Mouse (Mus musculus): ENCODE data around the gene Hoxa9. TPM values are rescaled to one million over a fixed set of nuclear protein-coding genes. Genes with fewer than 3 reads are reported as not detected.

Hoxa9 gene
- polyA plus RNA-seq, 1 experiment from 2014 or later: 77.4 TPM

DNA sequence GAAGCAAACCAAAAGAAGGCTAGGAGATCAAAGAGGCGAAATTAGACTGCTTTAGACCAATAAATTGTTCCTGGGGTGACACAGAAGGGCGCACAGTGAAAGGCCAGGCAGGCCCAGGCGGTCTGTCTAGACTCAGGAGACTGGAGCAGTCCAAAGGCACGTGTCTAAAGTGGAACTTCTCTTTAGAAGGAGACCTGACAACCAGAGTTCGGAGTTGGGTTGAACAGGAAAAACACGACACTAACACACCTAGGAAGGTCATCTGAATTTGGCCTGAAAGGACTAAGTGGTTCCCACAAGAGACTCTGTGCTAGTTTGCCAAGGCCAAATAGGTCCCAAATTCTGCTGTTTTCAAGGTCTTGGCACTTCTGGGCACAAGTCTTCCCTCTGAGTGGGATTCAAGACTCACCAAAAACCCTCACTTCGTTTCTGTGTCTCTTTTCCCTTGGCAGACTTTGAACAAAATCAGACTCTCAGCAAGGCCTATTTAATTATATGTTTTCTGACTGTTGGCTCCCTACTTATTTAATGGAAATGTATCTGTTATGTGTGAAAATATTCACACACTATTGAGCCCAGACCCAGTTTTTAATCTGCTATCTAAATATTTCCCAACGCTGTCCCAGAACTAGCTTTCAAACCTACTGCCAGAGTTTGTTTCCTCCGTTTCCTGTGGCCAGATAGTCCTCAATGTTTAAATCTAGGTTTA is 11.5 kb downstream of the Hoxa9 start:
- peak overlapping the region; percentile 89 for H3K4me3 ChIP-seq (replicated peaks)
- WGBS: 23% methylated on average over 9 of the region's 9 CpGs
- H3K9me3 ChIP-seq: no peaks in the 10 kb centered on the region
- ATAC-seq (ENCODE audit: insufficient number of reproducible peaks, insufficient read depth, low FRiP score, low TSS enrichment, low read depth): no peak
- H3K27ac ChIP-seq: peak overlapping the region; percentile 99
- peak overlapping the region; percentile 100 for H3K9ac ChIP-seq (replicated peaks)
- peaks cover 60% of the 10 kb centered on the region for H3K4me1 ChIP-seq (replicated peaks)
- peaks cover 6% of the 10 kb centered on the region for H3K27me3 ChIP-seq
- H3K36me3 ChIP-seq: peaks cover 8% of the 10 kb centered on the region
- peak overlapping the region; percentile 96 for H3K4me2 ChIP-seq

DNA sequence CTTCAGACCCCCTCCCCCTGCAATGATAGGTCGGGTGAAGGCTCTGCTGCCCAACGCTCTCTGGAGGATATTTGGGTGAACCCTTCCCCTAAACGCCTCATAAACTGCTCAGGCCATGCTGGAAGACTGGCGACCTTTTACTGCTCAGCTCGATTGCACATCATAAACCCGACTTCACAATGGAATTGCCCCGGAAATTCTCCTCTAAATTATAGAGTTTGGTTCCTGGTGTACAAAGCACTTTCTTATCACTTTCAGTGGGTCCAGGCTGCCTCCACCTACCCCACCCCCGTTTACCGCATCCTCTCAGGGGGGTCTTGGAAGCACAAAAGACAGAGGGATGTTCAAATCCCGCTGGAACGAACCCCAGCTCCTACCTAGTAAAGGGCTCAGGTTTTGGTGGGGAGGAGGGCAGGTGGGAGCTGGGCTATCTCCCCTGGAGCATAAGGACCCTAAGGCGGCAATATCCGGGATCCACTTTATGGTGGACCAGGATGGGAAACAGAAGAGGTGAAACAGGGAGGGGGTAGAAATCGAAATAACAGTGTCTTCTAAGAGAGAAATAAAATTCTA is 12.2 kb downstream of the Hoxa9 start:
- Histone ChIP-seq H3K27me3 (peaks cover 6% of the 10 kb centered on the region), H3K4me2 (peak overlapping the region; percentile 96), H3K9me3 (no peaks in the 10 kb centered on the region), H3K36me3 (peaks cover 1% of the 10 kb centered on the region; the same call in 1 of the 2 replicates), H3K27ac (peak overlapping the region; percentile 99), H3K4me1 (replicated peaks) (peaks cover 65% of the 10 kb centered on the region), H3K4me3 (replicated peaks) (peak overlapping the region; percentile 89), H3K9ac (replicated peaks) (peak overlapping the region; percentile 94)
- 5% methylated on average over 14 of the region's 14 CpGs for WGBS
- no peak for ATAC-seq (ENCODE audit: insufficient number of reproducible peaks, insufficient read depth, low FRiP score, low TSS enrichment, low read depth)

DNA sequence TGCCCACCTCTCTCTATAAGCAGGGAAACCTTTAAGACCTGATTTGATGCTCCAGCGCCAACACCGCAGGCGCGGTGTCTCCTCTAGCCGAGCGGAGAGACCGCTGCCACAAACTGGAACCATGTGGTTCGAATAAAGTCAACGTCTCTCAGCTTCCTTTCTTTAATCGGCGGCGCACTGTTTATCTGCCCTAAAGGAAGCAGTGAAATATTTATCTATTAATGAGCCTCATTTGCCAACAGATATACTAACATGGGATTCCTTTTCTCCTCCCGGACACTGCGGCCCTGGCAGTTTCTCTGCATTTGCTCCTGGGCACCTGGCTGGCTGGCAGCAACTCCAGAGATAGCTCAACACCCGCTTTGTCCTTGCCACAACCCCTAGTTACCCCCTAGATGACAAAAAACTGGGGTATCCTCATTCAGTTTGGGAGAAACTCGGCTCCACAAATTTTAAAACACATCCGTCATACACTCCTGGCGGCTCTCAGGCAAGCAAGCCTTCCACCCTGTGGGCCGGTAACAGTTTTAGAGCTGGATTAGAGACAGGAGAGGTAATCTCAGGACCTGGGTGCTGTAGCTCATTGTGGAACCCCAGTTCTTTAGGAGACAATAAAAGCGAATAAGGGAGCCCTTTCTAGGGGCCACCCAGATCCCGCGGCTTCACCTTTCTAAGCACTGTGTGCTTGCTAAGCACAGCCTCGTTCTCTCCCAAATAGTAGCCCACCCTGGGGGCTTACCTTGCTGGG is 12.8 kb downstream of the Hoxa9 start:
- 3% methylated on average over 23 of the region's 23 CpGs for WGBS
- Histone ChIP-seq H3K27ac (peak overlapping the region; percentile 99), H3K36me3 (no peaks in the 10 kb centered on the region), H3K27me3 (peaks cover 6% of the 10 kb centered on the region), H3K4me3 (replicated peaks) (peak overlapping the region; percentile 89), H3K9me3 (no peaks in the 10 kb centered on the region), H3K4me2 (peak overlapping the region; percentile 96), H3K4me1 (replicated peaks) (peaks cover 65% of the 10 kb centered on the region), H3K9ac (replicated peaks) (peak overlapping the region; percentile 94)
- no peak for ATAC-seq (ENCODE audit: insufficient number of reproducible peaks, insufficient read depth, low FRiP score, low TSS enrichment, low read depth)

DNA sequence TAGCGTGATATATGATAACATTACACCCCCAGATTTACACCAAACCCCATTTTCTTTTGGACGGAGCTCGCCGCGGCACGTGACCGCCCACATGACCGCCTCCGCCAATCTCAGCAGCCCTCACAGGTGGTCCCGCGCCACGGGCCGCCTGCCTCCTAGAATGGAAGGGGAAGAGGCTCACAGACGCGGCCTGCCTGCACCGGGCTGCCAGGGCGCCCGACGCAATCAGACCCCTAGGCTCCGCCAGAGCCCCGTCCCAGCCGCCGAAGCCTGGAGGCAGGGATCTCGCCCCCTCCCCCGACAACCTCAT is 13.5 kb downstream of the Hoxa9 start:
- peaks cover 6% of the 10 kb centered on the region for H3K27me3 ChIP-seq
- H3K36me3 ChIP-seq: no peaks in the 10 kb centered on the region
- peak overlapping the region; percentile 96 for H3K4me2 ChIP-seq
- H3K4me1 ChIP-seq (replicated peaks): peaks cover 68% of the 10 kb centered on the region
- peak overlapping the region; percentile 94 for H3K9ac ChIP-seq (replicated peaks)
- H3K9me3 ChIP-seq: no peaks in the 10 kb centered on the region
- peak; percentile 48; the same call in 1 of the 2 replicates for ATAC-seq (ENCODE audit: insufficient number of reproducible peaks, insufficient read depth, low FRiP score, low TSS enrichment, low read depth)
- peak overlapping the region; percentile 89 for H3K4me3 ChIP-seq (replicated peaks)
- under 1% methylated on average over 25 of the region's 25 CpGs for WGBS
- peak overlapping the region; percentile 99 for H3K27ac ChIP-seq

DNA sequence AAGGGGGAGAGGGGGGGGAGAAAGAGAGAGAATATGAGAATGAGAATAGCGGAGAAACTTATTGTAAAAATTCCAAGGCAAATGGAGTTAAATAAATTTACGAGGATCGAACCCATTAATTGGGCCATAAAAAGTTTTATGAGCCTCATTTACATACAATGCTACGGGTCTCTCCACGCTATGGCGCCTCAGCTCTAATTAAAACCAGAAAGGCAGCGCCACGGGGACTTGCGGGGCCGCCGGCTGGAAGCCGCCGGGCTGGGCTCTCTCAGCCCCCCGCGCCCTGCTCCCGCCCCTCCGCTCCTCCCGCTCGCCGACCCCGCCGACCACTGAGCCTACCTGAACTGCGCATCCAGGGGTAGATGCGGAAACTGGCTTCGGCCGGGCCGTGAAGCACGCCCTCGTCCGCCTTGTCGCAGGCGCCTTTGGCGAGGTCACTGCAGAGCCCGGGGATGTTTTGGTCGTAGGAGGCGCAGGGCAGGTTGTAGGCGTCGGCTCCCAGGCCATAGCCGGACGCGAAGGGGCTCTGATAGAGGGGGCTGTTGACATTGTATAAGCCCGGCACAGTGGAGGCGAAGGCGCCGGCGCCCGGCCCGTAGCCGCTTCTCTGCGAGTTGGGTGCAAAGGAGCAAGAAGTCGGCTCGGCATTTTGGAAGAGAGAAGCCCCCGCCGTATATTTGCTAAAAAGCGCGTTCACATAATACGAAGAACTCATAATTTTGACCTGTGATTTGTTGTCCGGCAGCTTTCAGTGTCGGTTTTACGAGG is 14.0 kb downstream of the Hoxa9 start:
- peak overlapping the region; percentile 96 for H3K4me2 ChIP-seq
- H3K9ac ChIP-seq (replicated peaks): peak overlapping the region; percentile 94
- peak overlapping the region; percentile 89 for H3K4me3 ChIP-seq (replicated peaks)
- H3K36me3 ChIP-seq: no peaks in the 10 kb centered on the region
- no peaks in the 10 kb centered on the region for H3K9me3 ChIP-seq
- H3K27me3 ChIP-seq: peaks cover 6% of the 10 kb centered on the region
- no peak for ATAC-seq (ENCODE audit: insufficient number of reproducible peaks, insufficient read depth, low FRiP score, low TSS enrichment, low read depth)
- WGBS: under 1% methylated on average over 60 of the region's 60 CpGs
- peaks cover 68% of the 10 kb centered on the region for H3K4me1 ChIP-seq (replicated peaks)
- peak overlapping the region; percentile 99 for H3K27ac ChIP-seq

DNA sequence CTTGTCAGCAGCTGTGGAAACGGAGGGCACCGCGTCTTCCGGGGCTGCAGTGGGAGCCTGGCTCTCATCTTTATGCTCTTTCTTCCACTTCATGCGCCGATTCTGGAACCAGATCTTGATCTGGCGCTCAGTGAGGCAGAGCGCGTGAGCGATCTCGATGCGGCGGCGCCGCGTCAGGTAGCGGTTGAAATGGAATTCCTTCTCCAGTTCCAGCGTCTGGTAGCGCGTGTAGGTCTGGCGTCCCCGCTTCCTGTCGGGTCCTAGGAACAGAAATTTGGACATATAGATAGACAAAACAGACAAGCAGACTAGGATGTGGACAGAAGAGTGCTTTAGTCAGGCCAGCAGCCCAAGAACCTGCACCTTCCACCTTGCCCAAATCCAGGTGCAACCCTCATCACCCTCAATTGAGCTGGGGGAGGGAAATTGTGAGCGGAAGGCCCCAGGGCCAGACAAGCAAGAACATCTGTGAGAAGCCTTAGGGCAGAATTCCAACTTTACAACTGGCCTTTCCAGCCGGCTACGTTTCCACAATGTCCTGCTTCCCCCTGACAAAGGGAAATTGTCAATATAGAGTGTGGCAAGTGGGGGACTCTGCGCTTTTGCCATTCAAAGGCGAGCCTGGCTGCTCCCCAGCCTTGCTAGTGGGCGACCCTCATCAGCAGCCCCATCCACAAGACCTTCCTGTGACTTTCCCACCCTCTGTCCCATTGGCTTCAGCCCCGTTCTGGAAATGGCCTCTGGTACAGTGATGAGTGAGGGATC is 14.9 kb downstream of the Hoxa9 start:
- Histone ChIP-seq H3K27me3 (peaks cover 6% of the 10 kb centered on the region), H3K9ac (replicated peaks) (peak overlapping the region; percentile 94), H3K4me1 (replicated peaks) (peaks cover 67% of the 10 kb centered on the region), H3K27ac (peak overlapping the region; percentile 99), H3K4me2 (peak overlapping the region; percentile 96), H3K4me3 (replicated peaks) (peak overlapping the region; percentile 89), H3K36me3 (no peaks in the 10 kb centered on the region), H3K9me3 (no peaks in the 10 kb centered on the region)
- 1% methylated on average over 30 of the region's 30 CpGs for WGBS
- ATAC-seq (ENCODE audit: insufficient number of reproducible peaks, insufficient read depth, low FRiP score, low TSS enrichment, low read depth): no peak

DNA sequence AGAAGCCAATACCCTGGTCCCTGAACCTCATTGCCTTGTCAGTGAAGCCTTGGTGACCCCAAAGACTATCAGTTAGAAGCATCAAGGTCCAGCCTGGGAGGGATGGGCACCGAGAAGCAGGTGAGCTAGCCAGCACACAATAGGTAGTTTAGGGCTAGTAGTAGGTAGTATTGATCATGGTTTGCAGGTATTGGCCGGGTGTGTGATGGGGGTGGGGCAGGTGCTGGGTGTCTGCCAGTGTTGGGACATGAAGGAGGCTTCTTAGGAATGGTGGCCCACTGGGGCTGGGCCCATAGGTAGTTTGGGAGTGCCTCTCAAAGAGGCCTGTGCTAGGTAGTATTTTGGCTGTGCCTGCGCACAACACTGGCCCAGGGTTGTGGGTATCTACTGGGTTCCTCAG is 15.8 kb downstream of the Hoxa9 start:
- H3K4me2 ChIP-seq: peak overlapping the region; percentile 96
- 0 out of 2 replicates have a peak overlapping the region, but pooled peaks have one; percentile 14 for H3K9ac ChIP-seq (replicated peaks)
- 33% methylated on average over 3 of the region's 3 CpGs for WGBS
- H3K27ac ChIP-seq: no peak overlapping the region
- ATAC-seq (ENCODE audit: insufficient number of reproducible peaks, insufficient read depth, low FRiP score, low TSS enrichment, low read depth): no peak
- H3K4me1 ChIP-seq (replicated peaks): peaks cover 65% of the 10 kb centered on the region
- no peaks in the 10 kb centered on the region for H3K36me3 ChIP-seq
- no peaks in the 10 kb centered on the region for H3K9me3 ChIP-seq
- peak overlapping the region; percentile 89 for H3K4me3 ChIP-seq (replicated peaks)
- peaks cover 6% of the 10 kb centered on the region for H3K27me3 ChIP-seq

DNA sequence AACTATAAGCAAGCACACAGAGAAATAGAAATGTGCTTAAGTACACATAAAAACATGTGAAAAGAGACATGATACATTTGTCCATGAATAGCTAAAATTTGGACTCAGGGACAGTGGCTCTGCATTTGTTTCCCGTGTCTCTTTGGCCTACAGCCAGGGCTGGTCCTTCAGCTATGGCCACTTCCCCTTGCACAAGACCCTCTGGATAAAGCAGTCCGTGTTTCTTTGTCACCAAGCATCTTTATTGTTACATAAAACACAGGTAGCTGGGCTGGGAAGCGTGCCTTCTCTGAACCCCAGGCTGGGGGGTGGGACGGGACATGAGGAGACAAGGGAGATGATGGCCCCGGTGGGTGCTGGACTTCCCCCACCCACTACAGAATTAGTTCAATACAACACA is 16.6 kb downstream of the Hoxa9 start:
- Histone ChIP-seq H3K36me3 (no peaks in the 10 kb centered on the region), H3K9ac (replicated peaks) (no peak overlapping the region; the same call in 1 of the 2 replicates), H3K4me1 (replicated peaks) (peaks cover 66% of the 10 kb centered on the region), H3K4me2 (peak overlapping the region; percentile 96), H3K27ac (no peak overlapping the region), H3K9me3 (no peaks in the 10 kb centered on the region), H3K4me3 (replicated peaks) (0 out of 2 replicates have a peak overlapping the region, but pooled peaks have one; percentile 79), H3K27me3 (peaks cover 13% of the 10 kb centered on the region)
- 26% methylated on average over 5 of the region's 5 CpGs for WGBS
- no peak for ATAC-seq (ENCODE audit: insufficient number of reproducible peaks, insufficient read depth, low FRiP score, low TSS enrichment, low read depth)

DNA sequence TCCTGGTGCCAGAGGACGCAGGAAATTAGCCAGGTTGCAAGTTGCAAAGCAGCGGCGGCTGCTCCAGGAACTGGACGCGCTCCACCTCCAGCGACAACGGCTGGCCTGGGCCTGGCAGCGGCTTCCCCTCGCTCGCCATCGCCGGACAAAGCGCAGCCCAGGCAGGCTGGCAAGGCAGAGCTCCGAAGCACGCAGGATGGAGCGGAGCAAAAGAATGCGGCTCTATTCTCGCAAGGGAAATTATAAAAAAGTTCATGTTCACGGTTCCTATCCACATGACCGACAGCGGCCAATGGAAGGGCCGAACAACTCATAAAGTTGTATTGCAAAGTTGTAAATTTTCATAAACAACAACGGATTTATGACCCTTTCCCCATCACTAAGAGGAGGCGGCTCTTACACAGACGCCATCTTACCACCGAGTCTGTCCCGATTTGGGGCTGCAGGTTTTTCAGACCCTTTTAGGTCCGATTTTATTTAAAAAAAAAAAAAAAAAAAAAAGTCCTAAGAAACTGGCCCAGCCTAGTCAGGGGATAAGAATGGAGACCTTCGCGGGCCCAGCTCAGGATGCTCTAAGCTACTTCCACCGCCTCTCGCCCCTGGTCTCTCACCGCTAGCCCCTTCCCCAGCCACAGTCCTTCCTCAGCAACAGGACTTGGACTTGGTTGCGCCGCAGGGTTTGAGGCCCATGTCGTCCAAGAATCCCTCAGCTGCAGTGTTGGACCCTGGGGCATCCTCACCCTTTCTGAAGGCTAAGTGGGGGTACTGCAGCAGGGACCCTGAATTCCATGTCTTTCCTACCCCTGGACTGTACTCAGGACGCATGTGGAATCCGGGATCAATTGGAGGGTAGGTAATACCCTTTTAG is 17.5 kb downstream of the Hoxa9 start, which contains the start of the genes Hoxa3 and Gm28308:
TSS of gene Hoxa3 (minus strand) at position 218 of the 868 bp plus-strand sequence.
TSS of gene Gm28308 (minus strand) at position 221 of the 868 bp plus-strand sequence.
- Histone ChIP-seq H3K27me3 (peaks cover 16% of the 10 kb centered on the region), H3K4me2 (peak within 1 kb of the TSS; percentile 96), H3K9ac (replicated peaks) (peak within 1 kb of the TSS; percentile 94), H3K4me1 (replicated peaks) (peaks cover 66% of the 10 kb centered on the region), H3K9me3 (no peaks in the 10 kb centered on the region), H3K36me3 (no peaks in the 10 kb centered on the region), H3K4me3 (replicated peaks) (peak within 1 kb of the TSS; percentile 79), H3K27ac (peak within 1 kb of the TSS; percentile 98)
- no peak for ATAC-seq (ENCODE audit: insufficient number of reproducible peaks, insufficient read depth, low FRiP score, low TSS enrichment, low read depth)
- 2% methylated on average over 38 of the region's 38 CpGs for WGBS

Data from limb, embryonic 12.5 days (tissue).